Mouse (Mus musculus) limb, embryonic 14.5 days (tissue): ENCODE data around the gene Ccdc3. TPM values are rescaled to one million over a fixed set of nuclear protein-coding genes. Genes with fewer than 3 reads are reported as not detected.
A peak's percentile ranks its signal among the peaks of the same experiment; 100 is the strongest.

Experiments
- ATAC-seq: fragments of 200-750 bp; cut with Nextera tagmentation; 2 replicates; pipeline ENCODE4 v1.8.0; 2017; ENCODE audit warnings: low read depth, moderate number of reproducible peaks, moderate TSS enrichment; ENCODE audit not compliant: low FRiP score
- DNase-seq: peaks from one replicate; pipeline ENCODE4 v3.0.0-alpha.2; 2015; ENCODE audit warnings: low spot score
- H3K27ac ChIP-seq: fragments of 300-500 bp; sonication (generic); replicated peaks from 2 replicates; pipeline ENCODE4 v1.5.1; 2014; ENCODE audit warnings: low read depth, mild to moderate bottlenecking, low read length, moderate library complexity, mixed read lengths
- H3K27me3 ChIP-seq: fragments of 300-500 bp; sonication (generic); 2 replicates; pipeline ENCODE4 v1.6.1; 2014; ENCODE audit warnings: low read length, mixed read lengths; ENCODE audit not compliant: control insufficient read depth, insufficient read depth
- H3K36me3 ChIP-seq: fragments of 300-500 bp; sonication (generic); 2 replicates; pipeline ENCODE4 v1.6.1; 2014; ENCODE audit warnings: mild to moderate bottlenecking, low read length, moderate library complexity, mixed read lengths; ENCODE audit not compliant: control insufficient read depth, insufficient read depth
- H3K4me1 ChIP-seq: fragments of 300-500 bp; sonication (generic); 2 replicates; pipeline ENCODE4 v1.6.1; 2014; ENCODE audit warnings: antibody characterized with exemption, low read length, mixed read lengths; ENCODE audit not compliant: control insufficient read depth, insufficient read depth
- H3K4me2 ChIP-seq: fragments of 300-500 bp; sonication (generic); replicated peaks from 2 replicates; pipeline ENCODE4 v1.6.1; 2014; ENCODE audit warnings: low read depth, mild to moderate bottlenecking, low read length, moderate library complexity; ENCODE audit not compliant: severe bottlenecking
- H3K4me3 ChIP-seq: fragments of 300-500 bp; sonication (generic); replicated peaks from 2 replicates; pipeline ENCODE4 v1.5.1; 2014; ENCODE audit warnings: low read length
- H3K9ac ChIP-seq: fragments of 300-500 bp; sonication (generic); 2 replicates; pipeline ENCODE4 v1.6.1; 2014; ENCODE audit warnings: mild to moderate bottlenecking, low read depth, low read length, moderate library complexity; ENCODE audit not compliant: severe bottlenecking
- H3K9me3 ChIP-seq: fragments of 300-500 bp; sonication (generic); 2 replicates; pipeline ENCODE4 v1.6.1; 2016; ENCODE audit warnings: low read length; ENCODE audit not compliant: control insufficient read depth
- POLR2A ChIP-seq: fragments of 200-500 bp; IDR thresholded peaks from 2 replicates; pipeline ENCODE4 v1.8.0; 2012; ENCODE audit warnings: inconsistent platforms, mild to moderate bottlenecking, moderate library complexity, borderline replicate concordance; ENCODE audit not compliant: insufficient read depth, insufficient read length; ENCODE audit errors: extremely low read depth
- WGBS: fragments of 180-500 bp; shearing (Covaris S2); extraction: QIAGEN DNeasy Blood & Tissue Kit; methylation state at CpG from one replicate; pipeline ENCODE4 v1.1.7; 2014; 5-methylcytosine and 5-hydroxymethylcytosine counted together
- polyA plus RNA-seq, 2 experiments: library from polyadenylated mRNA; depleted of rRNA in 1 of 2; stranded (reverse) in 1 of 2; unstranded in 1 of 2; fragments of >200 nt; fragmentation: Nextera tagmentation in 1 of 2; extraction: Ambion mirVana in 1 of 2; gene quantifications; 2 replicates each; pipeline versions ENCODE4 v1.2.1 to v1.2.3; 2012 to 2014

Gene Ccdc3
- polyA plus RNA-seq, 2 experiments = 11.5 to 15.4 TPM

GRCm38 (mm10) chr2:5249969-5250368, 112.4 kb downstream of the Ccdc3 start:
- ATAC-seq = no peak
- no peak overlapping the region for H3K4me2 ChIP-seq

DNA sequence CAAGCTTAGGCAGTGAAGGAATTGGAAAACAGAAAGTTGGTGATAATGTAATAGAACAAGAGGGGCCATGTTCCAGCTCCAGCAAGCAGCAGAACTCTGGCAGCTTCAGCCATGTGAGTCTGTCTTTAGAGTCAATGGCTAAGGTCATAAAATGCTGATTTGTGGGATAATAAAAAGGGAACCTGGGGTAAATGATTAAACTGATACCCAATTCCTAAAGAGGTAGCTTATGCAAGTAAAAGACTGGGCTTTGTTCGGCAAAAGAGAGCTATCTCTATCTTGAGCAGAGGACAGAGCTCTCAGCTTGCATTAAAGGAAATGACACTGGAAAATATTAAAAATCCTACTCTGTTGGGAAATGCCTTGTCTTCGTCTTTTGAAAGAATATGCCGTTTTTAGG, 120.7 kb downstream of the Ccdc3 start:
- Histone ChIP-seq H3K27me3 (no peaks in the 10 kb centered on the region), H3K4me3 (no peak overlapping the region), H3K27ac (no peak overlapping the region), H3K36me3 (no peaks in the 10 kb centered on the region), H3K9me3 (no peaks in the 10 kb centered on the region), H3K9ac (no peak overlapping the region), H3K4me2 (no peak overlapping the region), H3K4me1 (no peaks in the 10 kb centered on the region)
- no peak for TF ChIP-seq POLR2A
- DNase-seq (no peak), ATAC-seq (no peak)
- WGBS = 56% methylated on average over 3 of the region's 3 CpGs

More at GRCm38 (mm10) chr2:5249969-5250368, 112.4 kb downstream of the Ccdc3 start:
- Histone ChIP-seq H3K4me1 (no peaks in the 10 kb centered on the region), H3K4me3 (no peak overlapping the region), H3K27ac (no peak overlapping the region), H3K9me3 (no peaks in the 10 kb centered on the region), H3K9ac (no peak overlapping the region), H3K27me3 (no peaks in the 10 kb centered on the region), H3K36me3 (no peaks in the 10 kb centered on the region)
- WGBS = 67% methylated on average over 12 of the region's 12 CpGs
- TF ChIP-seq POLR2A = no peak
- DNase-seq = no peak

DNA sequence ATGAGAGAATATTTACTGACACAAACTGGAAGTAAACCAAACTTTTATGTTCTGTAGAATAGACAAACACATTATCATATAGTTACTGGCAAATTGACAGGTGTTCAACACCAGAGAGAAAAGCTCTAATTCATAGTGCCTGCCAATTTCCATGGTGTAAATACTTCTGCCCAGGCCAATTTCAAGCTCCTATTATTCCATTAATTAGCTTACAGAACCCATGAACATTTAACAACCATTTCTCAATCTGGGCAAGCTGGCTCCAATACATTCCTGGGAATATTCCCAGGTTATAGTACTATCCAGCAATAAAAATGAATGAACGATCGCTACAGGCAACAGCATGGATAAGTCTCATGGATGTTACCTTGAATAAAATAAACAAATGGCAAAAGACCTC, 124.7 kb downstream of the Ccdc3 start:
- 54% methylated on average over 2 of the region's 2 CpGs for WGBS
- TF ChIP-seq POLR2A = no peak
- no peaks in the 10 kb centered on the region for H3K9me3 ChIP-seq
- H3K4me2 ChIP-seq = no peak overlapping the region
- H3K4me1 ChIP-seq = no peaks in the 10 kb centered on the region
- no peaks in the 10 kb centered on the region for H3K36me3 ChIP-seq
- no peaks in the 10 kb centered on the region for H3K27me3 ChIP-seq
- ATAC-seq (no peak), DNase-seq (no peak)
- no peak overlapping the region for H3K27ac ChIP-seq
- H3K4me3 ChIP-seq = no peak overlapping the region
- H3K9ac ChIP-seq = no peak overlapping the region

DNA sequence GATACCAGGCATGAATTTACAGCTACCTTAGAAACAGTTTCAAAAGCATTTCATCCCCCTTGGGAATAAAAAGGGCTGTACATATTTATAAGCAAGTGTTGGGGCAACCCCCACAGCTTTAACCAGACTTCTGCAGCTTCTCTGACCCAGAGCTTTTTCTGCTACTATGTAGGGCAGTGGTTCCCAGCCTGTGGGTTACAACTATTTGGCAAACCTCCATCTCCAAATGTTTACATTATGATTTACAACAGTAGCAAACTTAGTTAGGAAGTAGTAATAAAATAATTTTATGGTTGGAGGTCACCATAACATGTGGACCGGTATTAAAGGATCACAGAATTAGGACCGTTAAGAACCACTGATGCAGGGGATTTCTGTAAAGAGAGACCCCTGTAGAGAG, 130.4 kb downstream of the Ccdc3 start:
- H3K4me2 ChIP-seq = no peak overlapping the region
- no peaks in the 10 kb centered on the region for H3K36me3 ChIP-seq
- no peaks in the 10 kb centered on the region for H3K27me3 ChIP-seq
- no peak overlapping the region for H3K4me3 ChIP-seq
- H3K9ac ChIP-seq = no peak overlapping the region
- H3K9me3 ChIP-seq = no peaks in the 10 kb centered on the region
- DNase-seq = peak; percentile 43
- TF ChIP-seq POLR2A = no peak
- ATAC-seq = 0 out of 2 replicates have a peak, but pooled peaks have one; percentile 50
- 37% methylated on average over 2 of the region's 2 CpGs for WGBS
- H3K4me1 ChIP-seq = no peaks in the 10 kb centered on the region
- no peak overlapping the region for H3K27ac ChIP-seq

Other genes starting within 250 kb of the Ccdc3 start
- gene Phyh, start 218.8 kb upstream of the Ccdc3 start, polyA plus RNA-seq (2012; rRNA removed) = 30.9 and 31.0 TPM in 2 replicates
- gene Phyh, start 218.8 kb upstream of the Ccdc3 start, polyA plus RNA-seq (2014; fragmentation: Nextera tagmentation; extraction: Ambion mirVana) = 46.0 and 50.2 TPM in 2 replicates
- gene Ucma, start 161.7 kb upstream of the Ccdc3 start, polyA plus RNA-seq (2012; rRNA removed) = 7.7 and 9.9 TPM in 2 replicates
- 3.3 and 4.2 TPM in 2 replicates for gene Ucma, start 161.7 kb upstream of the Ccdc3 start, polyA plus RNA-seq (2014; fragmentation: Nextera tagmentation; extraction: Ambion mirVana)
- 22.8 and 25.5 TPM in 2 replicates for gene Mcm10, start 125.0 kb upstream of the Ccdc3 start, polyA plus RNA-seq (2012; rRNA removed)
- gene Mcm10, start 125.0 kb upstream of the Ccdc3 start, polyA plus RNA-seq (2014; fragmentation: Nextera tagmentation; extraction: Ambion mirVana) = 22.2 and 24.9 TPM in 2 replicates
- 2.1 and 3.0 TPM in 2 replicates for gene Optn, start 73.7 kb upstream of the Ccdc3 start, polyA plus RNA-seq (2012; rRNA removed)
- 4.8 and 5.0 TPM in 2 replicates for gene Optn, start 73.7 kb upstream of the Ccdc3 start, polyA plus RNA-seq (2014; fragmentation: Nextera tagmentation; extraction: Ambion mirVana)